ENCODE assay signal across 8 mouse cellular contexts in genomic region chr19:56976962-56977948, GRCm38 (mm10). TPM values are rescaled to one million over a fixed set of nuclear protein-coding genes. Genes with fewer than 3 reads are reported as not detected.
A peak's percentile ranks its signal among the peaks of the same experiment; 100 is the strongest.
DNase-seq lines count a peak whose midpoint lies in the region; ATAC-seq and TF ChIP-seq lines count a peak whose summit lies in the region.

No protein-coding gene starts in this region.

- no peak overlapping the region for H3K4me2 ChIP-seq in embryonic facial prominence, embryonic 14.5 days (ENCODE audit: low read depth, low read length)
- H3K4me2 ChIP-seq in heart, embryonic 16.5 days (ENCODE audit: low read depth, low read length) = no peak overlapping the region

- no peak overlapping the region for H3K9ac ChIP-seq in embryonic facial prominence, embryonic 14.5 days (ENCODE audit: low read depth, low read length)
- no peak overlapping the region for H3K9ac ChIP-seq in heart, embryonic 16.5 days (ENCODE audit: low read length)

- no peak for TF ChIP-seq POLR2A in testis, adult 2 months (IDR thresholded peaks at IDR 0.05; ENCODE audit: control insufficient read depth, low read depth, low read length)

- no peaks in the 10 kb centered on the region for H3K36me3 ChIP-seq in embryonic facial prominence, embryonic 14.5 days (ENCODE audit: control insufficient read depth, insufficient read depth, low read length)
- no peaks in the 10 kb centered on the region for H3K36me3 ChIP-seq in heart, embryonic 16.5 days (ENCODE audit: control insufficient read depth, insufficient read depth)
- H3K36me3 ChIP-seq in testis, adult 2 months (ENCODE audit: control insufficient read depth, insufficient read depth, low read length) = no peaks in the 10 kb centered on the region

- H3K9me3 ChIP-seq in embryonic facial prominence, embryonic 14.5 days (ENCODE audit: control insufficient read depth, low read length) = no peaks in the 10 kb centered on the region
- no peaks in the 10 kb centered on the region for H3K9me3 ChIP-seq in heart, embryonic 16.5 days (replicated peaks; ENCODE audit: control insufficient read depth, low read length)

- DNase-seq in urinary bladder, adult 18-20 months (ENCODE audit: low spot score in 2 of 2) = peak; percentile 31 to 74
- no peak for DNase-seq in urinary bladder, postnatal 10 days (ENCODE audit: low spot score)
- DNase-seq in embryonic facial prominence, embryonic 14.5 days (ENCODE audit: low spot score) = peak; percentile 55
- peak; percentile 78 to 86 for DNase-seq in kidney, postnatal 36 days
- DNase-seq in lung, postnatal 25 days (ENCODE audit: low spot score) = peak; percentile 66
- no peak for DNase-seq in embryo, embryonic 9.5 days (ENCODE audit: extremely low spot score)

- 56% methylated on average over 19 of the region's 19 CpGs for WGBS in embryonic facial prominence, embryonic 14.5 days
- WGBS in heart, embryonic 16.5 days = 56% methylated on average over 19 of the region's 19 CpGs

- H3K27ac ChIP-seq in embryonic facial prominence, embryonic 14.5 days (replicated peaks; ENCODE audit: low read depth, low read length) = peak overlapping the region; percentile 39; the same call in 1 of the 2 replicates
- peak overlapping the region; percentile 24 for H3K27ac ChIP-seq in heart, embryonic 16.5 days (ENCODE audit: low read length)
- peak overlapping the region; percentile 55 for H3K27ac ChIP-seq in testis, adult 2 months (ENCODE audit: control insufficient read depth, insufficient read depth, low read depth, low read length)

- H3K27me3 ChIP-seq in embryonic facial prominence, embryonic 14.5 days (replicated peaks; ENCODE audit: control insufficient read depth, insufficient read depth, low read length) = no peaks in the 10 kb centered on the region
- H3K27me3 ChIP-seq in heart, embryonic 16.5 days (ENCODE audit: control insufficient read depth, insufficient read depth, low read length) = no peaks in the 10 kb centered on the region
- no peaks in the 10 kb centered on the region for H3K27me3 ChIP-seq in testis, adult 2 months (ENCODE audit: control insufficient read depth, insufficient read depth, low read length)

- no peak for TF ChIP-seq CTCF in testis, adult 2 months (IDR thresholded peaks at IDR 0.05; ENCODE audit: control insufficient read depth, insufficient read depth, insufficient replicate concordance, low read depth, low read length)

- ATAC-seq in embryonic facial prominence, embryonic 14.5 days (ENCODE audit: low read depth) = no peak
- no peak; the same call in 1 of the 2 replicates for ATAC-seq in heart, embryonic 16.5 days (replicated peaks; ENCODE audit: extremely low read depth, insufficient read depth, low FRiP score)

- H3K4me3 ChIP-seq in embryonic facial prominence, embryonic 14.5 days (ENCODE audit: low read depth, low read length) = no peak overlapping the region
- no peak overlapping the region for H3K4me3 ChIP-seq in heart, embryonic 16.5 days (ENCODE audit: low read length)
- no peak overlapping the region for H3K4me3 ChIP-seq in testis, adult 2 months (ENCODE audit: control insufficient read depth, low read depth, low read length)

- no peaks in the 10 kb centered on the region for H3K4me1 ChIP-seq in embryonic facial prominence, embryonic 14.5 days (ENCODE audit: control insufficient read depth, insufficient read depth, low read length)
- peaks cover 21% of the 10 kb centered on the region for H3K4me1 ChIP-seq in heart, embryonic 16.5 days (ENCODE audit: control insufficient read depth, insufficient read depth, low read length)
- no peaks in the 10 kb centered on the region for H3K4me1 ChIP-seq in testis, adult 2 months (ENCODE audit: control insufficient read depth, insufficient read depth, low read length)

RNA-seq across cellular contexts. Expression of gene Afap1l2, which starts 30.8 kb away (rescaled TPM):
- 10.8 and 11.5 TPM in 2 replicates for polyA plus RNA-seq in embryonic facial prominence, embryonic 14.5 days (2014; fragmentation: Nextera tagmentation; extraction: Ambion mirVana)
- 3.0 and 4.5 TPM in 2 replicates for polyA plus RNA-seq in heart, embryonic 16.5 days (2015; fragmentation: Nextera tagmentation; extraction: Ambion mirVana)
- 0.51 and 0.87 TPM in 2 replicates for polyA plus RNA-seq in testis, adult 2 months (2012; rRNA removed)

Comparison
In these comparisons a context has a peak if more than half of its experiments do, and no peak if none do; other contexts are left out.
1. DNase-seq: peak in urinary bladder, adult 18-20 months (2 of 2), embryonic facial prominence, embryonic 14.5 days (single experiment), kidney, postnatal 36 days (2 of 2) and lung, postnatal 25 days (single experiment); none in urinary bladder, postnatal 10 days (single experiment) and embryo, embryonic 9.5 days (single experiment).
2. Peak in every context shown above with its lines, with median percentiles within 50 percentile points of each other: H3K27ac ChIP-seq.